Mouse (Mus musculus) thymus, adult 2 months (tissue): Measurements from ENCODE around the gene Alpl. TPM values are rescaled to one million over a fixed set of nuclear protein-coding genes. Genes with fewer than 3 reads are reported as not detected.

Experiments
- DNase-seq: peaks from one replicate; pipeline ENCODE4 v3.0.0; 2021
- H3K27ac ChIP-seq: fragments of 200-500 bp; 2 replicates; pipeline ENCODE4 v1.5.1; 2012; ENCODE audit warnings: low read length, control low read depth; ENCODE audit not compliant: control insufficient read depth, insufficient read depth
- H3K27me3 ChIP-seq: fragments of 200-500 bp; 2 replicates; pipeline ENCODE4 v1.6.1; 2012; ENCODE audit warnings: mild to moderate bottlenecking, low read length, moderate library complexity, mixed read lengths; ENCODE audit not compliant: control insufficient read depth, insufficient read depth
- H3K36me3 ChIP-seq: fragments of 200-500 bp; 2 replicates; pipeline ENCODE4 v1.6.1; 2012; ENCODE audit warnings: mild to moderate bottlenecking, low read length, moderate library complexity; ENCODE audit not compliant: control insufficient read depth, insufficient read depth
- H3K4me1 ChIP-seq: fragments of 200-500 bp; replicated peaks from 2 replicates; pipeline ENCODE4 v1.6.1; 2012; ENCODE audit warnings: low read length; ENCODE audit not compliant: control insufficient read depth, insufficient read depth
- H3K4me3 ChIP-seq: fragments of 200-500 bp; 2 replicates; pipeline ENCODE4 v1.5.1; 2012; ENCODE audit warnings: mild to moderate bottlenecking, low read length, control low read depth, moderate library complexity; ENCODE audit not compliant: control insufficient read depth, insufficient read depth
- CTCF ChIP-seq: fragments of 200-500 bp; IDR thresholded peaks from 2 replicates; pipeline ENCODE4 v1.5.1; 2012; ENCODE audit warnings: mild to moderate bottlenecking, control low read depth, low read length, moderate library complexity, borderline replicate concordance; ENCODE audit not compliant: control insufficient read depth, poor library complexity, insufficient read depth; ENCODE audit errors: extremely low read depth
- POLR2A ChIP-seq: fragments of 200-500 bp; IDR thresholded peaks from 2 replicates; pipeline ENCODE4 v1.6.1; 2012; ENCODE audit warnings: mild to moderate bottlenecking, low read length, control low read depth, moderate library complexity; ENCODE audit not compliant: control insufficient read depth, poor library complexity, insufficient read depth; ENCODE audit errors: extremely low read depth
- WGBS: fragments of 180-500 bp; shearing (Covaris S2); methylation state at CpG from one replicate; pipeline ENCODE4 v1.1.7; 2018; 5-methylcytosine and 5-hydroxymethylcytosine counted together
- polyA plus RNA-seq: library from polyadenylated mRNA; depleted of rRNA; stranded (reverse); fragments of >200 nt; gene quantifications from 2 replicates; pipeline ENCODE4 v1.2.3, GENCODE M21; 2012

The Alpl gene
- polyA plus RNA-seq, 1 experiment = 5.1 TPM

GRCm38 (mm10) chr4:137812946-137813708 is 16.9 kb upstream of the Alpl start:
- 86% methylated on average over 13 of the region's 13 CpGs for WGBS
- Histone ChIP-seq H3K27me3 (no peaks in the 10 kb centered on the region), H3K4me1 (no peaks in the 10 kb centered on the region), H3K4me3 (no peak overlapping the region), H3K36me3 (no peaks in the 10 kb centered on the region), H3K27ac (no peak overlapping the region)
- no peak for DNase-seq
- TF ChIP-seq CTCF = no peak
- TF ChIP-seq POLR2A = no peak

GRCm38 (mm10) chr4:137809999-137810398 is 13.8 kb upstream of the Alpl start:
- no peaks in the 10 kb centered on the region for H3K36me3 ChIP-seq
- 91% methylated on average over 4 of the region's 4 CpGs for WGBS
- no peaks in the 10 kb centered on the region for H3K27me3 ChIP-seq
- no peak overlapping the region for H3K4me3 ChIP-seq
- no peak for DNase-seq
- TF ChIP-seq POLR2A = no peak
- TF ChIP-seq CTCF = no peak
- H3K4me1 ChIP-seq = no peaks in the 10 kb centered on the region
- H3K27ac ChIP-seq = no peak overlapping the region

- no peak for TF ChIP-seq POLR2A
- no peak for TF ChIP-seq CTCF
- 6% methylated on average over 7 of the region's 7 CpGs for WGBS
- H3K36me3 ChIP-seq = no peaks in the 10 kb centered on the region
- H3K27ac ChIP-seq = no peak overlapping the region
- no peak overlapping the region for H3K4me3 ChIP-seq
- no peaks in the 10 kb centered on the region for H3K27me3 ChIP-seq
- H3K4me1 ChIP-seq = no peaks in the 10 kb centered on the region
- no peak for DNase-seq
Measured at GRCm38 (mm10) chr4:137807301-137807851, 11.2 kb upstream of the Alpl start.

GRCm38 (mm10) chr4:137801196-137801595 is 5.0 kb upstream of the Alpl start:
- H3K27me3 ChIP-seq = no peaks in the 10 kb centered on the region
- no peaks in the 10 kb centered on the region for H3K36me3 ChIP-seq
- peaks cover 2% of the 10 kb centered on the region; the same call in 1 of the 2 replicates for H3K4me1 ChIP-seq
- 85% methylated on average over 12 of the region's 12 CpGs for WGBS
- no peak overlapping the region for H3K4me3 ChIP-seq
- TF ChIP-seq CTCF (no peak), POLR2A (no peak)
- no peak overlapping the region for H3K27ac ChIP-seq
- no peak for DNase-seq

GRCm38 (mm10) chr4:137800324-137800723 is 4.1 kb upstream of the Alpl start:
- no peak for DNase-seq
- TF ChIP-seq POLR2A (no peak), CTCF (no peak)
- Histone ChIP-seq H3K36me3 (no peaks in the 10 kb centered on the region), H3K4me3 (no peak overlapping the region), H3K4me1 (peaks cover 9% of the 10 kb centered on the region; the same call in 1 of the 2 replicates), H3K27ac (no peak overlapping the region), H3K27me3 (no peaks in the 10 kb centered on the region)
- 69% methylated on average over 11 of the region's 11 CpGs for WGBS

GRCm38 (mm10) chr4:137797038-137797437 is 854 bp upstream of the Alpl start:
- Histone ChIP-seq H3K4me1 (peaks cover 9% of the 10 kb centered on the region; the same call in 1 of the 2 replicates), H3K36me3 (no peaks in the 10 kb centered on the region), H3K4me3 (no peak overlapping the region), H3K27me3 (no peaks in the 10 kb centered on the region), H3K27ac (no peak overlapping the region)
- DNase-seq = no peak
- TF ChIP-seq CTCF (no peak), POLR2A (no peak)
- 31% methylated on average over 4 of the region's 4 CpGs for WGBS

GRCm38 (mm10) chr4:137794178-137794900 is 1.8 kb downstream of the Alpl start:
- no peak for DNase-seq
- Histone ChIP-seq H3K4me3 (no peak overlapping the region), H3K36me3 (no peaks in the 10 kb centered on the region), H3K27ac (no peak overlapping the region), H3K4me1 (peaks cover 12% of the 10 kb centered on the region; the same call in 1 of the 2 replicates), H3K27me3 (no peaks in the 10 kb centered on the region)
- TF ChIP-seq POLR2A (no peak), CTCF (no peak)
- 89% methylated on average over 13 of the region's 13 CpGs for WGBS
